Mouse (Mus musculus) ES-E14 (cell line): ENCODE data around the gene Glt8d2.

ENCODE experiments used
- CHD2 ChIP-seq: IDR thresholded peaks from 2 replicates; pipeline ENCODE4 v1.6.1; 2014; ENCODE audit warnings: mild to moderate bottlenecking, low read depth, low read length, inconsistent platforms
- HCFC1 ChIP-seq: IDR thresholded peaks from 2 replicates; pipeline ENCODE4 v1.6.1; 2012; ENCODE audit warnings: low read length, inconsistent platforms, borderline replicate concordance; ENCODE audit not compliant: insufficient read depth
- ZNF384 ChIP-seq: IDR thresholded peaks from 2 replicates; pipeline ENCODE4 v1.6.1; 2012; ENCODE audit warnings: low read depth, low read length, inconsistent platforms

- no peak for TF ChIP-seq HCFC1
- no peak for TF ChIP-seq ZNF384
- TF ChIP-seq CHD2, result no peak
Observed at GRCm38 (mm10) chr10:82676949-82677348, 13.5 kb downstream of the Glt8d2 start.
